ENCODE assay signal across 8 mouse cellular contexts in the genomic region with DNA sequence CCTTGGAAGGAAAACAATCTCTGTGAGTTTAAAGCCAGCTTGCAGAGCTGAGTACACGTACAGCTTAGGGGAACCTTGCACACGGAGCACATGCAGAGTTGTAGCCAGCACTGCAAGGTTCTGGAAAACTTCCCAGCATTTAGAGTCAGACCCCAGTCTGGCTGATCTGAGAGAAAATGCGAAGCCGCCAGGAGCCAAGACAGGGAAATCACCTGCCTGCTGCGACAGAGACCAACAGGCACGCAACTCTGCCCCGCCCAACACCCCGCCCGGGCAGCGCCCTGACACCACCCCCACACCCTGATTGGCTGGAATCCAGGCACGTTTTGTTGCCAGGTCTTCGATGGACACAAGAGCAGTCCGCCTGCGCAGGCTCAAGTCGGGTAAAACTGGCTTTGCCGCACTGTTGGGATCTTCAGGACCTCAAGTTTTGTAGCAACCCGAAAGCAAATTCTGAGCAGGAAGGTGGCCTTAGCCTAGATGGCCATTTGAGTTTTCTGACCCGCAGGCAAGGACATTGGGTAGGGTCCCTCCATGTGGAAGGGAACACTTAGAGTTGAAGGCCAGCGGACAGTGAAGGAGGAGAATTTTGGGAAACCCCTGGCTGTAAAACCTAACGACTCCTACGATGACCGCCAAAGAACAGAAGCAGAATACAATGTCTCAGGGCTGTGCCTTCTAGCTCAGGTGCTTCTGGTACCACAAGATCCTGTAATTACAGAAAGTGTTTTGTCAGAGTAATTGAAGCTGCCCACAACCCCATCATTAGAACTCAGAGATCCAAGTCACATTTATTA. TPM values are rescaled to one million over a fixed set of nuclear protein-coding genes. Genes with fewer than 3 reads are reported as not detected.
DNase-seq lines count a peak whose midpoint lies in the region; ATAC-seq and TF ChIP-seq lines count a peak whose summit lies in the region.

No protein-coding gene starts in this region.

- H3K27ac ChIP-seq in layer of hippocampus, adult 2 months, result peak overlapping the region; percentile 56; the same call in 1 of the 2 replicates
- H3K27ac ChIP-seq in lung, embryonic 15.5 days, result peak overlapping the region; percentile 74
- H3K27ac ChIP-seq in olfactory bulb, adult 2 months (ENCODE audit: insufficient read depth, low read depth, low read length), result no peak overlapping the region
- no peak overlapping the region for H3K27ac ChIP-seq in thymus, adult 2 months (ENCODE audit: control insufficient read depth, insufficient read depth, low read length)

- no peaks in the 10 kb centered on the region for H3K27me3 ChIP-seq in lung, embryonic 15.5 days
- no peaks in the 10 kb centered on the region for H3K27me3 ChIP-seq in thymus, adult 2 months (ENCODE audit: control insufficient read depth, insufficient read depth, low read length)

- H3K4me1 ChIP-seq in lung, embryonic 15.5 days, result peaks cover 10% of the 10 kb centered on the region
- H3K4me1 ChIP-seq in olfactory bulb, adult 2 months (ENCODE audit: control insufficient read depth, insufficient read depth, low read length), result peaks cover 2% of the 10 kb centered on the region
- peaks cover 4% of the 10 kb centered on the region for H3K4me1 ChIP-seq in thymus, adult 2 months (replicated peaks; ENCODE audit: control insufficient read depth, insufficient read depth, low read length)

- H3K9me3 ChIP-seq in lung, embryonic 15.5 days, result no peaks in the 10 kb centered on the region

- peak overlapping the region; percentile 36 for H3K9ac ChIP-seq in lung, embryonic 15.5 days

- H3K4me2 ChIP-seq in lung, embryonic 15.5 days, result peak overlapping the region; percentile 83

- no peak for TF ChIP-seq CTCF in layer of hippocampus, adult 2 months (conservative IDR thresholded peaks at IDR 0.05)
- no peak for TF ChIP-seq CTCF in olfactory bulb, adult 2 months (IDR thresholded peaks at IDR 0.05; ENCODE audit: insufficient read depth, low read depth, low read length)
- peak; percentile 30; the same call in 1 of the 2 replicates for TF ChIP-seq CTCF in thymus, adult 2 months (IDR thresholded peaks at IDR 0.05; ENCODE audit: borderline replicate concordance, control insufficient read depth, extremely low read depth, insufficient read depth, low read length, poor library complexity)

- no peaks in the 10 kb centered on the region for H3K36me3 ChIP-seq in lung, embryonic 15.5 days
- no peaks in the 10 kb centered on the region for H3K36me3 ChIP-seq in thymus, adult 2 months (ENCODE audit: control insufficient read depth, insufficient read depth, low read length)

- H3K4me3 ChIP-seq in layer of hippocampus, adult 2 months, result peak overlapping the region; percentile 50
- H3K4me3 ChIP-seq in lung, embryonic 15.5 days, result peak overlapping the region; percentile 33
- H3K4me3 ChIP-seq in olfactory bulb, adult 2 months (ENCODE audit: insufficient read depth, low read depth, low read length), result peak overlapping the region; percentile 34
- peak overlapping the region; percentile 33 for H3K4me3 ChIP-seq in thymus, adult 2 months (ENCODE audit: control insufficient read depth, insufficient read depth, low read length)

- peak; percentile 84 for DNase-seq in MN1 (ENCODE audit: low spot score)
- peak; percentile 83 for DNase-seq in cerebellum, adult 9-11 months
- peak; percentile 25 to 32 for DNase-seq in layer of hippocampus, adult 2 months (ENCODE audit: low spot score in 2 of 2)
- peak; percentile 76 for DNase-seq in thymus, adult 2 months

- TF ChIP-seq POLR2A in olfactory bulb, adult 2 months (IDR thresholded peaks at IDR 0.05; ENCODE audit: insufficient read depth, low read depth, low read length), result no peak
- no peak for TF ChIP-seq POLR2A in thymus, adult 2 months (IDR thresholded peaks at IDR 0.05; ENCODE audit: control insufficient read depth, extremely low read depth, insufficient read depth, low read length, poor library complexity)

- ATAC-seq in frontal cortex, adult (ENCODE audit: low TSS enrichment), result peak; percentile 56
- peak; percentile 72 to 78 for ATAC-seq in hematopoietic stem cell, adult 5-6 weeks (replicated peaks in 1 of 2; ENCODE audit: insufficient read depth in 1 of 2, low FRiP score in 2 of 2, low TSS enrichment in 1 of 2, low read depth in 1 of 2, poor library complexity in 2 of 2, severe bottlenecking in 2 of 2)
- ATAC-seq in lung, embryonic 15.5 days (ENCODE audit: borderline replicate concordance, extremely low read depth, low FRiP score, low TSS enrichment), result peak; percentile 85

- under 1% methylated on average over 22 of the region's 22 CpGs for WGBS in lung, embryonic 15.5 days
- 1% methylated on average over 22 of the region's 22 CpGs for WGBS in olfactory bulb, adult 2 months
- 3% methylated on average over 22 of the region's 22 CpGs for WGBS in thymus, adult 2 months

RNA-seq across cellular contexts. Expression of a gene that starts 19.1 kb away (rescaled TPM):
- 0.13 TPM in 1 of 2 replicates, not detected in the other for total RNA-seq in hematopoietic stem cell, adult 5-6 weeks (2017)
- total RNA-seq in layer of hippocampus, adult 2 months (2021), result under 1 TPM in 1 of 2 experiments, not detected in 1; 0.23 TPM
- polyA plus RNA-seq in lung, embryonic 15.5 days (2015; fragmentation: Nextera tagmentation; extraction: Ambion mirVana), result 0.34 TPM in 2 replicates
- not detected in 2 replicates for polyA plus RNA-seq in olfactory bulb, adult 2 months (2012; ENCODE audit: insufficient read depth, insufficient read length, low replicate concordance, missing spikeins)
- 0.08 and 0.38 TPM in 2 replicates for polyA plus RNA-seq in thymus, adult 2 months (2012; rRNA removed)

RNA-seq across cellular contexts. Expression of a gene that starts 50.4 kb away (rescaled TPM):
- not detected in 2 replicates for total RNA-seq in hematopoietic stem cell, adult 5-6 weeks (2017)
- not detected for total RNA-seq in layer of hippocampus, adult 2 months (2021)
- not detected in 2 replicates for polyA plus RNA-seq in lung, embryonic 15.5 days (2015; fragmentation: Nextera tagmentation; extraction: Ambion mirVana)
- not detected in 2 replicates for polyA plus RNA-seq in olfactory bulb, adult 2 months (2012; ENCODE audit: insufficient read depth, insufficient read length, low replicate concordance, missing spikeins)
- polyA plus RNA-seq in thymus, adult 2 months (2012; rRNA removed), result not detected in 2 replicates

RNA-seq across cellular contexts. Expression of a gene that starts 59.0 kb away (rescaled TPM):
- total RNA-seq in hematopoietic stem cell, adult 5-6 weeks (2017), result 88.8 and 164 TPM in 2 replicates
- 10 to 100 TPM; 42.6 to 47.5 TPM for total RNA-seq in layer of hippocampus, adult 2 months (2021)
- polyA plus RNA-seq in lung, embryonic 15.5 days (2015; fragmentation: Nextera tagmentation; extraction: Ambion mirVana), result 97.4 and 99.8 TPM in 2 replicates
- polyA plus RNA-seq in olfactory bulb, adult 2 months (2012; ENCODE audit: insufficient read depth, insufficient read length, low replicate concordance, missing spikeins), result not detected in 2 replicates
- polyA plus RNA-seq in thymus, adult 2 months (2012; rRNA removed), result 20.9 and 28.6 TPM in 2 replicates

Comparison
In these comparisons a context has a peak if more than half of its experiments do, and no peak if none do; other contexts are left out.
1. DNase-seq: peak in every context shown above with its lines; median percentile 84 in MN1; 83 in cerebellum, adult 9-11 months; 76 in thymus, adult 2 months; 28 in layer of hippocampus, adult 2 months.
2. H3K27ac ChIP-seq: peak in layer of hippocampus, adult 2 months (single experiment) and lung, embryonic 15.5 days (single experiment); none in olfactory bulb, adult 2 months (single experiment) and thymus, adult 2 months (single experiment).
3. Peak in every context shown above with its lines, with median percentiles within 50 percentile points of each other: ATAC-seq and H3K4me3 ChIP-seq.